Mouse (Mus musculus): ENCODE data around the gene Nebl.

Gene Nebl

GRCm38 (mm10) chr2:17730957-17731830 lies at the start of gene Nebl:
TSS of gene Nebl (minus strand) at chr2:17731464.
- 2% methylated on average over 59 of the region's 59 CpGs for WGBS

- WGBS: 57% methylated on average over 4 of the region's 4 CpGs
These were observed 39.1 kb upstream of the Nebl start for GRCm38 (mm10) chr2:17770246-17770825.

- WGBS: 84% methylated on average over 5 of the region's 5 CpGs
These were observed 38.0 kb upstream of the Nebl start for GRCm38 (mm10) chr2:17769242-17769755.

- 62% methylated on average over 4 of the region's 4 CpGs for WGBS
These were observed 25.0 kb upstream of the Nebl start for GRCm38 (mm10) chr2:17756271-17756670.

- 57% methylated on average over 11 of the region's 11 CpGs for WGBS
These were observed 10.9 kb upstream of the Nebl start for GRCm38 (mm10) chr2:17742051-17742763.

- 7% methylated on average over 16 of the region's 16 CpGs for WGBS
These were observed 10.3 kb upstream of the Nebl start for GRCm38 (mm10) chr2:17741555-17741954.

- WGBS: 93% methylated on average over 2 of the region's 2 CpGs
These were observed 9.2 kb upstream of the Nebl start for GRCm38 (mm10) chr2:17740454-17740853.

- 76% methylated on average over 7 of the region's 7 CpGs for WGBS
These were observed 946 bp upstream of the Nebl start for GRCm38 (mm10) chr2:17732210-17732609.

- 27% methylated on average over 6 of the region's 6 CpGs for WGBS
These were observed 552 bp upstream of the Nebl start for GRCm38 (mm10) chr2:17731831-17732200.

- under 1% methylated on average over 20 of the region's 20 CpGs for WGBS
These were observed 662 bp downstream of the Nebl start for GRCm38 (mm10) chr2:17730648-17730956.

GRCm38 (mm10) chr2:17729770-17730647 lies 1.3 kb downstream of the Nebl start:
- 5% methylated on average over 25 of the region's 25 CpGs for WGBS

GRCm38 (mm10) chr2:17724405-17724804 lies 6.9 kb downstream of the Nebl start:
- 36% methylated on average over 5 of the region's 5 CpGs for WGBS

- 60% methylated on average over 12 of the region's 12 CpGs for WGBS
These were observed 7.8 kb downstream of the Nebl start for GRCm38 (mm10) chr2:17723268-17724019.

- WGBS: 85% methylated on average over 6 of the region's 6 CpGs
These were observed 10.0 kb downstream of the Nebl start for GRCm38 (mm10) chr2:17721177-17721715.

- WGBS: 86% methylated on average over 1 of the region's 1 CpGs
These were observed 13.0 kb downstream of the Nebl start for GRCm38 (mm10) chr2:17718281-17718680.

- WGBS: 82% methylated on average over 2 of the region's 2 CpGs
These were observed 14.1 kb downstream of the Nebl start for GRCm38 (mm10) chr2:17717200-17717599.

GRCm38 (mm10) chr2:17715149-17715767 lies 16.0 kb downstream of the Nebl start:
- WGBS: 46% methylated on average over 9 of the region's 9 CpGs

GRCm38 (mm10) chr2:17714661-17715060 lies 16.6 kb downstream of the Nebl start:
- WGBS: 57% methylated on average over 14 of the region's 14 CpGs

GRCm38 (mm10) chr2:17714124-17714523 lies 17.1 kb downstream of the Nebl start:
- 69% methylated on average over 4 of the region's 4 CpGs for WGBS

GRCm38 (mm10) chr2:17711216-17711615 lies 20.0 kb downstream of the Nebl start:
- 92% methylated on average over 5 of the region's 5 CpGs for WGBS

All from cerebral cortex, adult 2 months (tissue).